Mouse (Mus musculus): ENCODE measurements around the gene Kyat3.

- TF ChIP-seq CTCF (IDR thresholded peaks at IDR 0.05; ENCODE audit: low read depth) (no peak), EP300 (optimal IDR thresholded peaks at IDR 0.05) (no peak)
Measured at GRCm38 (mm10) chr3:142706581-142707444, 6.0 kb downstream of the Kyat3 start.
